Mouse (Mus musculus): ENCODE data around the gene Gm7995.
"Not testable (repeated sequence)": the region's sequence is repeated elsewhere in the genome, so short reads cannot be mapped to it uniquely, and the experiment has no call there.

Gm7995 gene

DNA sequence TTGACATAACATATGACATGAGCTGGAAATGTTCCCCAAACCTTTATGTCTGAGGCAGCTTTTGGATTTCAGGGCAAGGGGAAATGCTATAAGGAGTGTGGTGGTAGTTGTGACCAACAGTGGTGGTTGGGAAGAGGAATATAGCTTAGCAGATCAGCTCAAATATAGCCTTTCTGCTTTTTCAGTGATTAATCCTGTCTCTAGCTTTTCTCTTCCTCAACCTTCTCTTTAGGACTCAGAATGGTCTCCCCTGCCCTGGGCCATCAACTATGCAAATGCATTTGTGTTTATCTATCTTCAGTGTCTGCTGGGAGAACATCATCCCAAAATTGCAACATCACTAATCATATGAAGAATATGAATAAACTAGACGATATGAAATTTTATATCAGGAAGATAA, at the start of gene Gm7995:
Gene Gm7995, plus strand, starts transcription at position 301 of the 400 bp plus-strand sequence.
- POLR2A ChIA-PET, CTCF ChIA-PET: not testable (repeated sequence)

DNA sequence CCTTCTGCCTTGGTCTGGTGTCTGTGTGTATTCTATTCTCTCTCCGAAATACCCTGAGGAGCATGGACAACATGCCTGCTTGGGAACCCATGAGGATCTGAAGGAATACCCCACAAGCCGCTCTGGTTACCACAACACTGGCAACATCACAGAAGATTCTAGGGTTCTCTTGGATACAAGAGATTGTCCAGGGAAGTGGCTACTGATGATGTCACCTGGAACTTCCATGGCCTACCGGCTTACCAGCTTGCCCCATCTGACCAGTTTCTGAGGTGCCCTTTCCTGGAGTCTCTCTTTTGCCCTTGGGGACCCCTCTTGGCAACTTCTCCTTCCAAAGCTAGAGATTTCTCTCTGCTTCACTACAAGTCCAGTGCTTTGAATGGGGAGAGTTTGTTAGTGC, 12.8 kb upstream of the Gm7995 start, which contains the start of gene Gm9611:
Gene Gm9611, minus strand, starts transcription at position 101 of the 400 bp plus-strand sequence.
- POLR2A ChIA-PET, result not testable (repeated sequence)

More for the DNA sequence above, 12.8 kb upstream of the Gm7995 start, which contains the start of gene Gm9611:
- CTCF ChIA-PET, result not testable (repeated sequence)
